Mouse (Mus musculus): ENCODE results near the gene Klhdc8a. TPM values are rescaled to one million over a fixed set of nuclear protein-coding genes. Genes with fewer than 3 reads are reported as not detected.
"Not testable (repeated sequence)": the region's sequence is repeated elsewhere in the genome, so short reads cannot be mapped to it uniquely, and the experiment has no call there.

The Klhdc8a gene
- polyA plus RNA-seq, 1 experiment from 2014 or later, result 5.4 TPM

DNA sequence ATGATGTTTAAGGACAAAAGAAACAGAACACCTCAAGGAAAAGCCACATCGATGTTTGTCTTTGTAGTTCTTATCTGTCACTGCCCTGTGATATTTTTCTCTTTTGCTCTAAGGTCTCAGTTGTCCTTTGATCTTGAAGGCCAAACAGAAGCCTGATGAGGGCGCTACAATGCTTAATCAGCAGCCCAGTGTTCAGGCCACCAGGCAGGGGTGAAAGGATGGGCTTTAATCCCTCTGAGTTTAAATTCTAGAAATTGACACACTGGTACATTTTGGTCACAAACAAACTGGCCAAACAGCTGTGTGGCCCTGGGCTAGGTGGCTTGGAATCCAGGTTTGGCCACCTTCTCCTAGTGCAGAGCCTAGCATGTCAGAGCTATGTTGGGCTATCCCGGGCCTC, 21.7 kb upstream of the Klhdc8a start:
- Histone ChIP-seq H3K36me3 (no peaks in the 10 kb centered on the region), H3K27ac (no peak overlapping the region), H3K4me3 (no peak overlapping the region), H3K9ac (no peak overlapping the region), H3K4me2 (no peak overlapping the region), H3K27me3 (no peaks in the 10 kb centered on the region), H3K9me3 (no peaks in the 10 kb centered on the region), H3K4me1 (replicated peaks) (peaks cover 8% of the 10 kb centered on the region)
- WGBS, result 74% methylated on average over 3 of the region's 3 CpGs
- ATAC-seq (ENCODE audit: low FRiP score), result no peak

GRCm38 (mm10) chr1:132277124-132277523, 21.3 kb upstream of the Klhdc8a start:
- no peak overlapping the region for H3K4me2 ChIP-seq
- H3K4me1 ChIP-seq (replicated peaks), result peaks cover 12% of the 10 kb centered on the region
- WGBS, result 85% methylated on average over 6 of the region's 6 CpGs
- H3K27ac ChIP-seq, result no peak overlapping the region
- H3K36me3 ChIP-seq, result no peaks in the 10 kb centered on the region
- no peak overlapping the region for H3K4me3 ChIP-seq
- H3K9ac ChIP-seq, result no peak overlapping the region
- H3K9me3 ChIP-seq, result no peaks in the 10 kb centered on the region
- ATAC-seq (ENCODE audit: low FRiP score), result no peak
- H3K27me3 ChIP-seq, result no peaks in the 10 kb centered on the region

GRCm38 (mm10) chr1:132280636-132281035, 17.8 kb upstream of the Klhdc8a start:
- not testable (repeated sequence) for H3K36me3 ChIP-seq; H3K27ac ChIP-seq; H3K9ac ChIP-seq; H3K4me2 ChIP-seq; H3K9me3 ChIP-seq; H3K27me3 ChIP-seq; ATAC-seq (ENCODE audit: low FRiP score); H3K4me3 ChIP-seq
- WGBS, result 78% methylated on average over 6 of the region's 6 CpGs
- peaks cover 34% of the 10 kb centered on the region for H3K4me1 ChIP-seq (replicated peaks)

DNA sequence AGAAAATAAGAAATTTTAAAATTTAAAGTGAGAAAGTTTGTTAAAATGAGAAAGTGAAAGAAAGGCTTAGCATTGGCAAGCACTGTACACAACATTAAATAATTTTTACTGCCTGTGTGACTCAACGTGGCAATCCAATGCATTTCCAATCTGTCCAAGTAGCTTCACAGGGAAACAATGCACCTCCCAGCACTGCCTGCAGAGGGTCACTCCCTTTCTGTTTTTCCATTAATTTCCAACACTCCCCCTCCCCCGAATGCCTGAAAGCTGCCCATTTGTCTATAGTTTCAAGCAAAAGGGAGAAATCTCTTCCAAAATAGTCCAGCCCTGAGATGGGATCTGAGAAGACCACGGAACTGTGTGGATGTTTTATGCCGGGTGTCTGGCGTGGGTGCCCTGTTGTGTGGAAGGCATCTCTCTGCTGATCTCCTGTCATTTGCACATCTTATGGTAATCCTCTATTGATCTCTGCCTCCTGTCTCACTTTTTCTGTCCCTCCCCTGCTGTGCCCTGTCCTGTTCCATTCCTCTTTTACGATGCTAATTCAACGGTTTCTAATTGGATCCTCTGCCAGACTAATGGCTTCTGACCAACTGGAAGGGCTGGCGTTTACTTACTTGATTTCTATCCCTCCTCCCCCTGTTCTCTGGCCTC, 16.8 kb upstream of the Klhdc8a start:
- Histone ChIP-seq H3K9me3 (no peaks in the 10 kb centered on the region), H3K27ac (peak overlapping the region; percentile 82), H3K4me2 (no peak overlapping the region), H3K36me3 (no peaks in the 10 kb centered on the region), H3K9ac (no peak overlapping the region), H3K4me3 (no peak overlapping the region), H3K27me3 (0 out of 2 replicates have a peak, but pooled peaks cover 6% of the 10 kb centered on the region), H3K4me1 (replicated peaks) (peaks cover 34% of the 10 kb centered on the region)
- ATAC-seq (ENCODE audit: low FRiP score), result peak; percentile 11; the same call in 1 of the 2 replicates
- WGBS, result 11% methylated on average over 8 of the region's 8 CpGs

DNA sequence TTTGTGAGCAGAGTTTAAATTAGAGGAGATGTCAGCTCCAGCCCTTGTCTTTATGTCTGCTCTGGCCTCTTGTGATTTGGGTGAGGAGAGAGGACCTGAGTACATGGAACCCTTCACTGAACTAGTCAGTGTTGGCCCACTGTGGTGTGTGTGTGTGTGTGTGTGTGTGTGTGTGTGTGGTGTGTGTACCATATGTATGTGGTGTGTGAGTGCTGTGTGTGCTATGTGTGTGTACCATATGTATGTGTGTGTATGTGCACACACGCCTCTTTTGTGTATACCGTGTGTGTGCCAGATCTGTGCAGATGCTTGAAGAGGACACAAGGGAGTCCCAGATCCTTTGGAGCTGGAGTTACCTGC, 16.3 kb upstream of the Klhdc8a start:
- peak overlapping the region; percentile 82 for H3K27ac ChIP-seq
- no peaks in the 10 kb centered on the region for H3K9me3 ChIP-seq
- H3K4me2 ChIP-seq, result no peak overlapping the region
- WGBS, result 88% methylated on average over 2 of the region's 2 CpGs
- 0 out of 2 replicates have a peak, but pooled peaks cover 6% of the 10 kb centered on the region for H3K27me3 ChIP-seq
- peak; percentile 33 for ATAC-seq (ENCODE audit: low FRiP score)
- no peaks in the 10 kb centered on the region for H3K36me3 ChIP-seq
- no peak overlapping the region for H3K4me3 ChIP-seq
- H3K4me1 ChIP-seq (replicated peaks), result peaks cover 34% of the 10 kb centered on the region
- no peak overlapping the region for H3K9ac ChIP-seq

- Histone ChIP-seq H3K27me3 (0 out of 2 replicates have a peak, but pooled peaks cover 6% of the 10 kb centered on the region), H3K4me3 (no peak overlapping the region), H3K4me1 (replicated peaks) (peaks cover 42% of the 10 kb centered on the region), H3K4me2 (peak overlapping the region; percentile 15; the same call in 1 of the 2 replicates), H3K9me3 (no peaks in the 10 kb centered on the region), H3K9ac (no peak overlapping the region), H3K27ac (peak overlapping the region; percentile 82), H3K36me3 (no peaks in the 10 kb centered on the region)
- 24% methylated on average over 13 of the region's 13 CpGs for WGBS
- ATAC-seq (ENCODE audit: low FRiP score), result peak; percentile 60
Measured at GRCm38 (mm10) chr1:132283018-132283417, 15.4 kb upstream of the Klhdc8a start.

- 81% methylated on average over 1 of the region's 1 CpGs for WGBS
- Histone ChIP-seq H3K4me3 (no peak overlapping the region), H3K9ac (no peak overlapping the region), H3K4me1 (replicated peaks) (peaks cover 71% of the 10 kb centered on the region), H3K9me3 (no peaks in the 10 kb centered on the region), H3K27ac (no peak overlapping the region), H3K36me3 (no peaks in the 10 kb centered on the region), H3K4me2 (no peak overlapping the region), H3K27me3 (0 out of 2 replicates have a peak, but pooled peaks cover 6% of the 10 kb centered on the region)
- ATAC-seq (ENCODE audit: low FRiP score), result no peak
Measured at GRCm38 (mm10) chr1:132286735-132287134, 11.7 kb upstream of the Klhdc8a start.

DNA sequence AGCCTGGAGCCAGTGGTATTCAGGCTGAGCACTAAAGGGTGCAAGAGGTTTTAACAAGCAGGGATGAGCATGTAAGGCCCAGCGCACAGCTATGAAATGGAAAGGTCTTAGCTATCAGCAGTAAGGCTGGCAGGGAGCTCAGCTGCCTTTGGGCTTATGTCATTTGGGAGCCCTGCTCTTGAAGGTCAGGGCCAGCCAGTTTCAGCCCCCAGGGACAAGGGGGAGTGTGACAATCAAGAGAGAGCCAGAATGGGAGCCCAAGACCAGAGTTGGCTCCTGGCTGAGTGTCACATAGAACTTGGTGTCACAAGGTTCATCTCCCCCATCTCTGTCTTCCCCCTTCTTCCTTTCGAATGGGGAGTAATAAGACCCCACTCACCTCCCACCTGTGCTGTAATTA, 11.0 kb upstream of the Klhdc8a start:
- WGBS, result 74% methylated on average over 2 of the region's 2 CpGs
- Histone ChIP-seq H3K4me3 (no peak overlapping the region), H3K9ac (no peak overlapping the region), H3K27ac (peak overlapping the region; percentile 6), H3K36me3 (no peaks in the 10 kb centered on the region), H3K9me3 (no peaks in the 10 kb centered on the region), H3K4me2 (no peak overlapping the region), H3K4me1 (replicated peaks) (peaks cover 71% of the 10 kb centered on the region), H3K27me3 (0 out of 2 replicates have a peak, but pooled peaks cover 6% of the 10 kb centered on the region)
- no peak for ATAC-seq (ENCODE audit: low FRiP score)

GRCm38 (mm10) chr1:132287991-132288451, 10.4 kb upstream of the Klhdc8a start:
- Histone ChIP-seq H3K4me3 (no peak overlapping the region), H3K36me3 (no peaks in the 10 kb centered on the region), H3K9ac (no peak overlapping the region), H3K27ac (0 out of 2 replicates have a peak overlapping the region, but pooled peaks have one; percentile 6), H3K9me3 (no peaks in the 10 kb centered on the region), H3K4me1 (replicated peaks) (peaks cover 71% of the 10 kb centered on the region), H3K4me2 (no peak overlapping the region), H3K27me3 (0 out of 2 replicates have a peak, but pooled peaks cover 8% of the 10 kb centered on the region)
- ATAC-seq (ENCODE audit: low FRiP score), result no peak
- WGBS, result 8% methylated on average over 11 of the region's 11 CpGs

DNA sequence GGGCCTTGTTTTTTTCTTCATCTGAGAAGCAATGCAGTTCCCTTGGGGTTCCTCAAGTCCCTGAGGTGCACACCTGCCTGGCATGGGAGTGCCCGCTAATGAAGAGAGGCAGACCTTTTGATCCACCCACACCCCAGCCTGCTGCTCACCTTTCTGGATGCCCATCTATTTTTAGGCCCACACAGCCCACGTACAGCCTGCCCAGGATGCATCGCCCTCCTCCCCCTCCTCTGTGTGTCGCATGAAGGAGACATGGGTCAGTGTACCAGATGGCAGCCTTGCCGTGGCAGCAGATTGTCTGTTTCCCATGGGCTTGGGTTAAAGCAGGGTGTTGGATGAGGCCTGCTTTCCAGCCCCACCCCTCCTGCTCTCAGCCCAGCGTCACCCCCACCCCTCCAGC, 8.5 kb upstream of the Klhdc8a start:
- Histone ChIP-seq H3K9ac (0 out of 2 replicates have a peak overlapping the region, but pooled peaks have one; percentile 5), H3K9me3 (no peaks in the 10 kb centered on the region), H3K4me3 (no peak overlapping the region), H3K27ac (peak overlapping the region; percentile 75), H3K36me3 (no peaks in the 10 kb centered on the region), H3K27me3 (0 out of 2 replicates have a peak, but pooled peaks cover 8% of the 10 kb centered on the region), H3K4me1 (replicated peaks) (peaks cover 58% of the 10 kb centered on the region), H3K4me2 (no peak overlapping the region)
- WGBS, result 46% methylated on average over 6 of the region's 6 CpGs
- ATAC-seq (ENCODE audit: low FRiP score), result no peak

DNA sequence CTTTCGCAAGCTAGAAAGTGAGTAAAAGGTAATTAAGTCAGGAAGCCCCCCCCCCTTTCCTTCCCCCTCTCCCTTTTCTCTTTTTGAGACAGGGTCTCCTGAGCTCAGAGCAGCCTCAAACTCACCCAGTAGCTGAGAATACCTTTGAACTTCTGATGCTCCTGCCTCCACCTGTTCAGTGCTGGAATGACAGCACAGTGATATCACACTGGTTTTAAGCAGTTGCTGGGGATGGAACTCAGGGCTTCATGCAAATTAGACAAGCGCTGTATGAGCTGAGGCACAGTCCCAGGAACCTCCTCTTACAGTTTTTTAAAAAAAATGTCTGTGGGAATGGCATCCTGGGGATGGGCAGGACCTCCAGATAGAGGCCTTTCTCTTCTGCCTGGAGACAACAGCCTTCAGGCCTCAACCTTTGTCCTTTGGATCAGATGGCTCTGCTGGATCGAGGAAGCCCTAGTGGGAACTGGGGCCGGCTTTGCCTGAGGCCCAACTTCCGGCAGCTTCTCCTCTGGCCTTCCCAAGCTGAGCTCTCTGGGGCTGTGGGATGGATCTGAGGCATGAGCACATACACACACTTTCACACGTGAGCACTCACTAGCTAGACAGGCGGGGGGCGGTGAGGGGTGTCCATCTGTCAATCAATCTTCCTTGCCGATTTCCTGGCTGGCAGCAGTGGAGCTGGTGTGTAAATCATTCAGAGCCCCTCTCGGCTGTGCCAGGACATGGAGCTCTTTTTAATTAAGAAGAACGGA, 7.3 kb upstream of the Klhdc8a start:
- no peaks in the 10 kb centered on the region for H3K9me3 ChIP-seq
- H3K4me3 ChIP-seq, result no peak overlapping the region
- H3K36me3 ChIP-seq, result no peaks in the 10 kb centered on the region
- peak overlapping the region; percentile 29; the same call in 1 of the 2 replicates for H3K9ac ChIP-seq
- H3K4me1 ChIP-seq (replicated peaks), result peaks cover 67% of the 10 kb centered on the region
- no peak overlapping the region for H3K4me2 ChIP-seq
- H3K27me3 ChIP-seq, result 0 out of 2 replicates have a peak, but pooled peaks cover 11% of the 10 kb centered on the region
- peak overlapping the region; percentile 75 for H3K27ac ChIP-seq
- 23% methylated on average over 11 of the region's 11 CpGs for WGBS
- ATAC-seq (ENCODE audit: low FRiP score), result no peak; the same call in 1 of the 2 replicates

DNA sequence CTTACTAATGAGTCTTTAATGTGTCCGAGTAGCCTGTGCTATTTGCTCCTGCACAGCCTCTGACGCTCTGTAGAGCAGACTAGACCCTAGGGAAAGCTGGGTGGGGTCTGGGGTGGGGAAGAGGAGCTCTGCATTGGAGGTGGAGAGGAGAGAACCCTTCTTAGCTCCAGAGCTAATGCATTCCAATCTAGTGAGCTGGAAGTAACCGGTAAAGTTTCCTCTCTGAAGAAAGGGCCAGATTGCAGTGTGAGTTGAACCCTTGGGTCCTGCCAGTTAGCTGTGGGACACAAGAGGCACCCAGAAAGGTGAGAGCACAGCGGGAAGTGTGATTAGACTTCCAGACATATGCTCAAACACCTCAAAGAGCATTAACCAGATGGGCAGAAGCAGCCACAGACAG, 6.7 kb upstream of the Klhdc8a start:
- Histone ChIP-seq H3K9ac (no peak overlapping the region), H3K36me3 (no peaks in the 10 kb centered on the region), H3K27me3 (0 out of 2 replicates have a peak, but pooled peaks cover 10% of the 10 kb centered on the region), H3K9me3 (no peaks in the 10 kb centered on the region), H3K27ac (peak overlapping the region; percentile 75), H3K4me2 (no peak overlapping the region), H3K4me1 (replicated peaks) (peaks cover 73% of the 10 kb centered on the region), H3K4me3 (no peak overlapping the region)
- no peak; the same call in 1 of the 2 replicates for ATAC-seq (ENCODE audit: low FRiP score)
- WGBS, result 26% methylated on average over 4 of the region's 4 CpGs
